Mouse (Mus musculus) kidney, adult 9 months (tissue): ENCODE measurements at regions not wholly inside any gene's neighbourhood (a gene's known extent, or its start where the extent isn't known, plus 50 kb on each side); places are given as distances from the start of the nearest gene placed in this dataset.
A peak's percentile ranks its signal among the peaks of the same experiment; 100 is the strongest.
"Not testable (repeated sequence)": the region's sequence is repeated elsewhere in the genome, so short reads cannot be mapped to it uniquely, and the experiment has no call there.

Experiments
- DNase-seq: peaks from one replicate; pipeline ENCODE4 v3.0.0; 2022

DNA sequence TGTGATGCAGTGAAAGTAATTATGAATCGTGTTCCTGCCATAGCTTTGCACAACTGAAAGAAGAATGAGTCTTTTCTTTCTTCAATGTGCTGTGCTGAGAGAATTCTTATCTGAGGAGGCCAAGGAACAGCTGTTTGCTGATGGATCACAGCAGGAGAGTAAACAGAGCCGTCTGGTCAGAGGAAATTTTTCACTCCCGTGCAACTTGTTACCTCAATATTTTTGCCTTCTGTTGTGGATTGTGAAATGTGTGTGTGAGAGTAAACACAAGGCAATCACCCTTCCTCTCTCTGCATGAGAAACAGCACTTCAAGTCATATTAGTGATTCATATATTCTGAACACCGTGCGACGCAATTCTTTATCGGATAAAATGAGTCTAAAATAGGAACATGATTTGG is 171.9 kb downstream of the Epm2a start:
- peak; percentile 0 for DNase-seq

- no peak for DNase-seq
Measured at GRCm38 (mm10) chr10:11517122-11517521, 173.9 kb downstream of the Epm2a start.

DNA sequence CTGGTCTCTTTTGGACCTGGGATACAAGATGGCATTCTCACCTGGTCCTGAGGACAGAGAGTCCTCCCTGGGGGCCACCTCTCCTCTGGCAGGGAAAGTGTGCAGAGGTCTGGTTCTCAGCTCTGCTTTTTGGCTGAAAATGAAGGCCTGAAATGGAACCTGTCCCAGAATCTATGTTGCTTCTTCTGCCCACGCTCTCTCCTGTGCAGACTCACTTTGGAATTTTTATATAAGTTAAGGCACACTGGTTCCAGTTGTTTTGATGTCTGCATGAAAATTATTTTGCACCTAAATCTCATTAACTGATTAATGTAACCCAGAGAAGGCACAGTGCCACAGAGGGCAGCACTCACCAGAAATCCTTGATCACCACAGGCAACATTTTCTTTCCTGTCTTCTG is 188.1 kb downstream of the Epm2a start:
- DNase-seq, result no peak

- not testable (repeated sequence) for DNase-seq
Measured at GRCm38 (mm10) chr10:11555376-11555775, 212.2 kb downstream of the Epm2a start.

DNA sequence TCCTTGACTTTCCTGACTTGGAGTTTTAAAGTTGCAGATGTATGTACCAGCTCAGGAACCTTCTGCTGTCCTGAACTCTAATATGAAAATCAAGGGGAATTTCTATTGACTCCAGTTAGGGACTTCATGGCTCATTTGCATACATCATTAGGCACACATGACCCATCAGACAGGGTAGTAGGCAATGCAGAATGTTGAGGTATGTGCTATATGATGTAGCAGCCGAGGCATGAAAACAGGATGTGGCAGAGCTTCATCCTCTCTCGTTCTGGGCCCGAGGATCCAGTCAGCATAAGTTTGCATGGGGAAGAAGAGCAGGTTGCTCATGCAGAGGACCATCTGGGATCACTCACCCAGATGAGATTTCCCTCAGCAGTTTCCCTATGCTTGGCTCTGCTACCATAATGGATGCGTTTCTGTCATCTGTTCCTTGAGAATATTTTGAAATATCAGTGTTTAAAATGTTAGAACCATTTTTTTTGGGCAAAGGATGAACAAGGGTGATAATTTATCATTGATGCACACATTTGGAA is 227.4 kb downstream of the Epm2a start:
- DNase-seq, result no peak

DNA sequence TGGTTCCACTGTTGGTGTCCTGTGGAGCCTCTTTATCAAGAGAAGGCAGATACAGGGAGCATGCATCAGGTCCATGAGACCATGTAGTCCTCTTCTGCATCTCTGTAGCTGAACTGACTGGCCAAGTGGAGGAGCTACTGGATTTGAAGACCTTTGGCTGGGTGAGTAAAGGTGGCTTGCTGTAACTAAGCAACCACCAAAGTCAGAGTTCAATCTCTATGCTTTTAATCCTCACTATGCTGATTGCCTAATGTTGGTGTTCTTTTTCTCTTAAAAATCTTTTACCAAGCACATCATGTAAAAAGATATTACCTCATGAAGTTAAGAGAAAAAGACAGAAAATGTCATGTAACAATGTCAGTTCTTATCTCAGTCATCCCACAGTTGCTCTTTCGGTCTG is 265.2 kb downstream of the Epm2a start:
- no peak for DNase-seq

DNA sequence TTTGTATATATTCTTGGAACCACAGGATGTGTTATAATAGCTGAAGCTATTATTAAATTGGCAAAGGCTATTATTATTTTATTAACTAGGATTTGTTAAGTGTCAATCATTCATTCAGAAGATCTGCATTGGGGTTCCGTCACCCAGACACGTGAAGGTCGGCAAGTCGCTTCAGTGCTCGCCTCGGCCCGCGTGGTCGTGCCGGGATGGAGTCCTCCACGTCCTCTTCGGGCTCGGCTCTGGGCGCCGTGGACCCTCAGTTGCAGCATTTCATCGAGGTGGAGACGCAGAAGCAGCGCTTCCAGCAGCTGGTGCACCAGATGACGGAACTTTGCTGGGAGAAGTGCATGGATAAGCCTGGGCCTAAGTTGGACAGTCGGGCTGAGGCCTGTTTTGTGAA is 265.9 kb downstream of the Epm2a start:
- DNase-seq, result not testable (repeated sequence)

DNA sequence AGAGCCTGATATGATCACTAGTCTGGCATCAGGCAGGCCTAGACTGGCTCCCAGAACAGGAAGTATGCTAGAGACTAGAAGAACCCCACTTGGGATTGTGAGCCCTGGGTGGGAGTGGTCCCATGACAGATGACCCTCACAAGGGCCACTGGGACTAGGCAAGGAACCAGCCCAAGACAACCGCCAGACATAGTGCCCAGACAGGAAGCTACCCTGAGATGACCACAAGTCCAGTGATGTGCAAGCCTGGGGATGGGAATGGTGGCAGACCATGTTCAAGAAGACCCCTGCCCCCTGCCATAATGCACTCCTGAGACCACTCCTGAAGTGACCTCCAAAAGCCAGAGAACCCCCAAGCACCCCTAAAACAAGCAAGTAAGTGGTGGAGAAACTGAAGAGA is 304.9 kb downstream of the Epm2a start:
- DNase-seq, result no peak

- DNase-seq, result no peak
Measured at GRCm38 (mm10) chr10:11660056-11660770, 317.0 kb downstream of the Epm2a start.

DNA sequence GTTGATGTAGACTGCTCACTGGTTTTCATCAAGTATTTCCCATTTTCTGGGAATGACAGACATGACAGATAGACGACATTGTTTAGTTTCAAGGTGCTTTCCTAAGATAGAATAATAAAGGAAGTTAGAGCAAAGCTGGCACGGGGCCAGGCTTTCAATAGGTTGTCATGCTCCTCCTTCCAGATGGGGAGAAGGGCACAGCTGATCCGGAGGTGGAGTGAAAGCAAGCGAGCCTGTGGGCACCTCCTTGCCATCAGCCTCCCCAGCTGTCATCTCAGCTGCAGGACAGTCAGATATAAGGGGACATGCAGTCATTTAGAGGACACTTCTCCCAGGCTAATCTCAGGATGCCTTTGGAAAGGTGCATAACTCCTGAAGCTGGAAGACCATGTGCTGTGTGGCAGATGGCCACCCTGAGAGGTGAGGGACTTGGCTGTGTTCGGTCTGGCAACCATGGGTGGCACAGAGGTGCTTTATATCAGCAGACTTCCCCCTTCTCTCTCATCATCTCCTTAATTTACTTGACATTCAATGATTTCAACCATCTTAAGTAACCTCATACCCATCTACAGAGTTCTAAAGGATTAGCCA is 318.6 kb downstream of the Epm2a start:
- no peak for DNase-seq

DNA sequence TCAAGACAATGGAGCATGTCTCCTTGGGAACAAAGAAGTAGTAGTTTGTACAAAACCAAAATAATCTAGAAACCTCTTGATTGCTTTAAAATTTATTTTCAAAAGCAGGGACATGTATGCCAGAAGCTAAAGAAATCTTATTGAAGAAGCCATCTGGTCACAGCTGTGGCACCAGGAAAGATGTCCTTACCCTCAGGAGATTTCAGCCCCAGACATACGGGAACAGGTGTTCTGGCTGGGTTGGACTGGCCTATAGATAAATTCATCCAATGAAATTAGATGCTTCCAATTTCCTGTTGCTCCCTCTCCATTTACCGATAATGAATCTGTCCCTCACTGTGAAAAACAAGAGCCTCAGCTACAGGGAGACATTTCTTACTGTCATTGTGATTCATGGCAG is 366.5 kb downstream of the Epm2a start:
- no peak for DNase-seq

GRCm38 (mm10) chr10:11724775-11725174 is 381.6 kb downstream of the Epm2a start:
- DNase-seq, result no peak

DNA sequence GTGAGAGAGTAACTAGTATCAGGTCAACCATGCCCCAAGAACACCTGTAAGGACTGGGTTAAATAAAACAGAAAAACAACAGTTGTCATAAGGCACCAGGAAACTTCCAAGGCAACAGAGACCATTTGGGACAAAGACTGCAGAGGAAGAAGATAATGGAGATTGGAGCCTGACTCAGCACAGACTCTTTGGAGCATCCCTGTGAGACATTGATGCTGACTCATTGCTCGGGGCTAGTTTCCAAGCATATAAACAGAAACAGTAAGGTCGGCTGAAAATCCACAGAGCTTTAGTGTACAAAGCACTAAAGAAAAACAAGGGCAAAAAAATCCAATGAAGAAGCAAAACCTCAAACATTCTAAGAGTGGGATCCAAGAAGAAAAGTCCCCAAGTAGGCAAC is 386.3 kb downstream of the Epm2a start:
- no peak for DNase-seq

GRCm38 (mm10) chr10:11739574-11740368 is 396.6 kb downstream of the Epm2a start:
- DNase-seq, result no peak

DNA sequence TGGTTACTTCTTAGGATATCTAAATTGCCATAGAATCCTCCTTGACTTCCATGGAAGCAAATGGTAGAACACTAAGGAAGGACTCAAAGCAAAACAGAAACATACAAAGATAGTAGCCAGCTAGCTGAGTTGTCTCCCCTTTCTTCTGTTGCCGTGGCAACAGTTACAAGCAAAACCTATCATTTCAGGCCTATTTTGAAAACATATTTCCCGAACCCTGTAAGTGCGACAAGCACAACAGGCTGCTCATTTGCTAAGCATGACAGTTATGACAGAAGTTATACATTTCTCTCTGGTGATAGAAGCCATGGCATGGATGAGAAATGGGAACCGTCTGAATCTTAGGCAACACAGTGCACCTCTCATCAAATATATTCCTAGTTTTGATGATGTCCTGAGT is 402.4 kb downstream of the Epm2a start:
- DNase-seq, result no peak

DNA sequence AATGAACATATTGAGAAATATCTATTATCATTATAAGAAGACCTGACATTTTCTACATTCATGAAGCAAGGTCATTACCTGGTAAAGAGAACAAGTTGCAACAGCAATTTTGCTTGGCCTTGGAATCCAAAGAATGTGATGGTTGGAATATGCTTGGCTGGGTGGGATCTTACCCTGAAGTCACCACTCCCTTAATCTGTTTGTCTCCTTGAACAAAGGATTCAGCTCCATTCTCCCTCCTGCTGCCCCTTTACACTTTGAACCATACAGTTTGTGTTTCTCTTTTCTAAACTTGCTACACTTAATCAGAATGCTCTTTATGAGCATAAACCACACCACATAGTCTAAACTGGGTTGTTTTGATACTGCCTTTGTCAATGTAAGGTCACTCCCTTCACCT is 403.8 kb downstream of the Epm2a start:
- DNase-seq, result no peak

DNA sequence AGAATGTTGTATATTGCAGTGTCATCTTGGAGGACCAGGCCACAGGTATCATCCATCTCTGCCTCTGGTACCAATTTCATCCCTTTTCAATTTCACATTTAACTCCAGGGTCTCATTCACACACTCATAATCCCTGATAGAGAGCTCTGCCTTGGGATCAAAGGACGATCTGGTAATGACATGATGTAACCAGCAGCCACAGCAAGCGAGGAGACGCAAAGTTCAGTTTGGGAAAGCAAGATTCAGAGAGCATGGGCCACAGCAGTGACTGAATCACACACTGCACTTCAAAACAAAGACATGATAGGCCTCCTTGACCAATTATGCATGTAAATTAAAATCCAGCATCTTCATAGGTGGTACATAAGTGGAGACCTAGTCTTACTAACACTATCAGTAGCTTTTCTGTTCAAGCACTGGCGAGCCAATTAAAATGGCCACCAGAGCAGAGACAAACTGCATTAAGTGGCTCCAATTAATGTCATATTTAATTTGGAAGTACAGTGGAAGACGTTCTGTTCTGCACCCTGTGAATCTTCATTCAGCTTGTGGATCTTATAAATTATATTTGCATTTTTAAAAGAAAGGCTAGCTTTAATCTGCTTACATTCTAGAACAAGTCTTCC is 412.0 kb downstream of the Epm2a start:
- no peak for DNase-seq

DNA sequence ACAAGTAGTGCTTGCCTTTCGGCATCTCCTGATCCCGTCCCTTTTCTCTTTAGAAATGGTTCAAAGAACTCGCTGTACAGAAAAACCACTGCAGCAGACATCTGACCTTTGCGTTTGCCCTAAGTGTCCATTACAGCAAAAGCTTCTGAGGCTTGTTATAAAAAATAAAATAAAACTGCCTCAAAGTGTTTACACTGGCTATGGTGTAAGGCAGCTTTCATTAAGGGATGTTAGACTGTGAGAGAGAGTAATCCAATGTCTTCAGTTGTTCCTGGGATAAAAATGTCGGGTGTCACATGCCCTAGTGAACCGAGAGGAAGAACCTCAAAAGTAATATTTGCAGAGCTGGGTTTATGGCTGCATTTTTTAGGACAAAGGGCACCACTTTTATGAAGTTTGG is 434.7 kb downstream of the Epm2a start:
- no peak for DNase-seq

DNA sequence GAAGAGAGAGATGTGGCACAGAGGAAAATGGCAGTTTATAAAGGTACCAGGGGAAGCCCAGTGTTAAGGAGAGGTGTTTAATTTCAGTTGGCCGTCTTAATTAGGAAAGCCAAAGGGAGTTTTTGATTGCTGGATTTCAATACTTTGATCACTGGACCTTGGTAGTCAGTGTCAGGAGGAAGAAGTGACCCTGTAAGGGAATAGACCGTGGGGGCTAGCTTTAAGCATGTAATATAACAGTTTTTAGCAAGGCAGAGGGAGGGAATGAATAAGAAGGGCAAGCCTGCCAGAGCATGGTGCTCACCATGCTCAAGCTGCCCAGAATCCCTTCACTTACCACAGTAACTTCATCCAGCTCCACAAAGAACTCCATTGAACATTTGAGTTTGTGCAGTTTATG is 437.1 kb downstream of the Epm2a start:
- DNase-seq, result no peak

GRCm38 (mm10) chr10:11787240-11787639 is 444.0 kb downstream of the Epm2a start:
- DNase-seq, result no peak

- DNase-seq, result no peak
Measured at GRCm38 (mm10) chr10:11799510-11799909, 456.3 kb downstream of the Epm2a start.

DNA sequence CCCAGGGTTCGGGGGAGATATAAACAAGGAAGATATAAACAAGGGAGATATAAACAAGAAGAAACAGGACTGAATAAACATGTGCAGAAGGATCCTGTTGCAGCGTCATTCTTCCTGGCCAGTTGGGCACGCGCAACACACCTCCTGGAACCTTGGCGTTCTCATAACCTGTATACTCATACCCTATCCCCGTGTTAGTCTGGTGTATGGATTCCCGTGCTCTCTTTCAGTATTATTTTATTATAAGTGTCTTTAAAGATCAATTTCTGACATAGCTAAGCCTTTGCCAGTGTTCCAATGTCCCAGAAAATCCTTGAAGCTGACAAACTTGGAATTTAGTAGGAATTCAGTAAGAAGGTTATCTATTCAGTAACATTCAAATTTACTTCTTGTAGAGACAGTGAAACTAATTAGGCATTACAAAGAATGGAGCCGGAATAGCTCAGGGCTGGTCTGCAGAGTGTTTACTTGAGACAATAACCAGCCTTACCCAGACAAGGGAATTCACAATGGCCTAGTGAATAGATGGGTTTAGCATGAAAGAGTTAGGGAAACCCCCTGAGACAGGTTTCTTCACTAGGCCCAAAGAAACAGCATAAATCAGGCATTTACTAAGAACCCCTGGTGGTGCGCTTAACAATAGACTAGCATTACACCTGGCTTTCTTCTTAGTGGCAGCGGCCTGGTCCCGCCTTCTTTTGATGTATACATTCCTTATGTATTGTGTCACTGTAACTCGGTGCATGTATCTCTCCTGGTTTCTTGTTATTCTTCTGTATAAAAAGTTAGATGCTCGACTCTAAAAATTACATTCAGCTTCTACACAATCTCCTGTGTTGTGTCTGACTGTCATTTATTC is 458.4 kb downstream of the Epm2a start:
- not testable (repeated sequence) for DNase-seq
